Mouse (Mus musculus) brain, embryonic 14.5 days (tissue): Measurements from ENCODE around the gene Dner.

Source experiments
- CTCF ChIP-seq: fragments of 200-500 bp; IDR thresholded peaks from 2 replicates; pipeline ENCODE4 v1.5.1; 2012; ENCODE audit warnings: inconsistent platforms, mild to moderate bottlenecking, moderate library complexity, borderline replicate concordance; ENCODE audit not compliant: insufficient read depth, insufficient read length; ENCODE audit errors: extremely low read depth
- POLR2A ChIP-seq: fragments of 200-500 bp; IDR thresholded peaks from 2 replicates; pipeline ENCODE4 v1.6.1; 2012; ENCODE audit warnings: mild to moderate bottlenecking, inconsistent platforms, borderline replicate concordance; ENCODE audit not compliant: poor library complexity, insufficient read depth, insufficient read length, severe bottlenecking; ENCODE audit errors: extremely low read depth

GRCm38 (mm10) chr1:84506984-84507546 is 189.0 kb downstream of the Dner start:
- TF ChIP-seq POLR2A, result no peak
- no peak for TF ChIP-seq CTCF
